Mouse (Mus musculus) megakaryocyte progenitor cell, adult 5-6 weeks (primary cell): ENCODE measurements around the gene Dnajc8. TPM values are rescaled to one million over a fixed set of nuclear protein-coding genes. Genes with fewer than 3 reads are reported as not detected.

Experiments used
- ATAC-seq: replicated peaks from 2 replicates; pipeline ENCODE4 v1.8.0; 2016; ENCODE audit warnings: mild to moderate bottlenecking, moderate TSS enrichment, inconsistent platforms; ENCODE audit not compliant: poor library complexity
- total RNA-seq, 2 experiments: library from RNA; stranded (forward) in 1 of 2; stranded (reverse) in 1 of 2; fragments of 157-497, 149-512 nt in 1 of 2; fragments of 200-1000 nt in 1 of 2; gene quantifications; 2 replicates each; pipeline versions ENCODE4 v1.2.3 to v1.2.4; 2015 to 2017

Dnajc8 gene
- total RNA-seq, 2 experiments from 2014 or later, result 147 to 416 TPM

DNA sequence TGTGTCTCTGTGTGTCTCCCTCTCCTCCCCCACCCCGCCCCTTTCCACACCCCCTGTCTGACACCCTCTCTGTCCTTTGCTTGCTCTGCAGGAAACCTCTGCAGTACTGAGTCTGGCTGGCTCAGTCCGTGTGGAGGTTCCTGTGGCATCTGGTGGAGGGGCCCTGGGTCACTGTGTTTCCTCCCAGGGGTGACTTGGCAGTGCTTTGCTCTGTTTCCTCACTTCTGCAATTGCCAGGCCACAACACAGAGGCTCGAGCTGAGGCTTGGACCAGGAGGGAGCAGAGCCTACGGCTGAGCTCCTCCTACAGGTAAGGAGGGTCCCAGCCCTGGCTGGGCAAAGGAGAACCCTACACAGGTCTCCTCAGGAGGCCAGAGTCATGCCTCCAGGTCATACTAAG lies 28.6 kb downstream of the Dnajc8 start, which contains the start of gene Ptafr:
Ptafr (plus strand) TSS at position 103 of the 400 bp plus-strand sequence.
- ATAC-seq, result peak; percentile 98

DNA sequence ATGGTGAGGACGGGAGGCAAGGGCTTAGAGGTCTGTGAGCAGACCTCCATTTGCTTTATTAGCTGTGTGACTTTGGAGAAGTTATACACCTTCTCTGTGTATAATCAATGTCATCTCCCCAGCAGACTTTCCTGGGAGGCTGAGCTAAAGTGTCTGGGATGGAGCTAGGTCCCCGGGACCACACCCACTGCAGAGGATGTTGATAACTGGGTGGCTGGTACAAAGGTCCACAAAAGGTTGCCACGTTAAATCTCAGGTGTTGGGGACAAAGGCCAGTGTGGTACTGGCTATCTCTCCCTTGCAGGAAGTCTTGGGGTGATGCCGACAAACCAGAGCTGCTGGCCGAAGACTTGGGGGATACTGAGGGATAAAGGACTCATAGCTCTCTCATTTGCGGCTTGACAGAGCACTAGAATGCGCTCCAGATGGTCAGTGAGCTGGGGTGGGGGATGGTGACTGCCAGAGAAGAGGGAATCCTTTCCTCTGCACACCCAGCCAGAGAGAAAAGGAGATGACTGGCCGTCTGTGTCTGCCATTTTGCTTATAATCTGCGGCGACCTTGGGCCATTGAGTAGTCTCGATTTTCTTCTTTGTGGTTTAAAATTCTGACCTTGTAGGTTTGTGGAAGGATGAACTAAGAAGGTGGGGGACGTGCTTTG lies 29.9 kb downstream of the Dnajc8 start:
- ATAC-seq, result no peak

DNA sequence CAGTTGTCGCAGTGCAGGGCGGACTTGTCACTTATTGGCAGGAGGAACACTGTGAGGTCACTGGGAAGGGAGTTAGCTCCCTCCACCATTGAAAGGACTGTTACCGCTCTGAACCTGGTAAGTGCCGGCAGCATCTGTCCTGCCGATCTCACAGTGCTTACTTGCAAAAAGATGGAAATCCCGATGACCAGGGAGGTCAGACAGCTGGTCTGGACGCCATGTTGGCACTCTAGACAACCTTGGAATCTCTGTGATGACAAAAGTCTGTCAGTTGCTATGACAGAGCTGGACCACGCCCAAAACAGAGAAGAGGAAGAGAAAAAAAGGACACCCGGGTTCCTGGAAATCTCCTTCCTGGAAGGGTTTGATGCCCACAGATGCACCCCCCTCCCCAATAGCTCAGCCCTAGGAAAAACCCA lies 32.0 kb downstream of the Dnajc8 start:
- ATAC-seq, result no peak

DNA sequence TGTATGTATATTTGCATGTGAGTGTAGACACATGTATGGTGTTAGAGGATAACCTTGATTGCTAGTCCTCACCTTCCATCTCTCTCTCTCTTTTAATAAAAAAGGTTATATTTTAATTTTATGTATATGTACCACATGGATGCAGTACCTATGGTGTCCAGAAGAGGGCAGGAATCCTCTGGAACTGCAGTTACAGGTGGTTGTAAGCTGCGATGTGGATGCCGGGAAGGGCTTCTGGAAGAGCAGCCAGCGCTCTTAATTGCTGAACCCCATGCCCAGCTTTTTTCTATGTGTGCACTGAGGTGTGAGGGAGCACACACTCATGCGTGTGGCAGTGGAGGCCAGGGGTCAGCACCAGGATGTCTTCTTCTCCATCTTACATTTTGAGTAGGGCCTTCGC lies 33.8 kb downstream of the Dnajc8 start:
- no peak for ATAC-seq

DNA sequence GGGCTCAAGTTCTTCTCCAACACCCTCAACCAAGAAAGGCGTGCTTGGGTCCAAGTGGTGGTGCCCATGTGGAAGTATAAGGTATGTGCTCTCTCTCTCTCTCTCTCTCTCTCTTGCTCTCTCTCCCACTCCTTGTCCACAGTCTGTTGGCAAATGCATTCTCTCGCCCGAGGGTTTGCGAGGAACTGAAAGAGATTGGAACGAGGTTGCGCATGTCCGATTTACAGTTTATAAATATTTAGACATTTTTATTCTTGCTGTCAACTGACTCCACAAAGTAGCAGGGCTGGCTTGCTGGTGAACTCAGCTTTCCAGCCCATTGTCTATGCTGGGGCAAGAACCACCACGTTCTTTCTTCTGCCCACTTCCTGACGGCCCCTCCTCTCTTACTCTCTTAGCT lies 35.8 kb downstream of the Dnajc8 start:
- ATAC-seq, result no peak

DNA sequence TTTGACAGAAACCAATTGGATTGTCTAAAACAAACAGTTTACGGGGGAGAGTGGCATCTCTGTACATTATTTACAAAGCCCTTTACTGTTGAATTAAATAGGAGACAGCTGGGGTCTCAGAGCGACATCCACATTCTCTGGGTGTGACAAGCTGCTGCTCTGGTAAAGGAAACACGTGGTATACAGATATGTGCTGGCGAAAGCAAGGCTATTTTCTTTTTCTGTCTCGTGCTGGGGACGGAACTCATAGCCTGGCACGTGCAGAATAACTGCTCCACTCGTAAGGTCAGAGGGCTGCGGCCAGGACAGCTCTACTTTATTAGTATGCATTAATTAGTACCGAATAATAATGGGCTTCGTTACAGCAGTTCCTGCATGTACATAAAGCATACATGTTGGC lies 38.0 kb downstream of the Dnajc8 start:
- ATAC-seq, result peak; percentile 64

DNA sequence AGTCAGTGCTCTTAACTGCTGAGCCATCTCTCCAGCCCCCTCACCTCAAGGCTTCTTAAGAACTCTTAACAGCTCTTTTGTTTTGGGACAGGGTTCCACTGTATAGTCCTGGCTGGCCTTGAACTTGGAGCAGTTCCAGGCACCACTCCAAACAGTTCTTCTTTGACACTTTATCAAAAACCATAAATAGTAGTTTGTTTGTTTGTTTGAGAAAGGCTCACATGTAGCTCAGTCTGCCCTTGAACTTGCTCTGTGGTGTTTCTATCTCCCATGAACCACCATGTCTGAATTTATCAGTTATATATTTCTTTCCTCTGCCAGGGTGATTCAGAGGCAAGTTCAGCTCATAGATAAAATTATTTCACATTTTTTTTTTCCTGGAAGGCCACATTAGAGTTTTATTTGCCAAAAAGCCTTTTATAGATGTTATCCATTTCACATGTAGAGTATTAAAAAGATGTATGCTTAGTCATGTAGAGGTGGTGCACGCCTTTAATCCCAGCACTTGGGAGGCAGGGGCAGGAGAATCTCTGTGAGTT lies 39.5 kb downstream of the Dnajc8 start:
- peak; percentile 39; the same call in 1 of the 2 replicates for ATAC-seq

DNA sequence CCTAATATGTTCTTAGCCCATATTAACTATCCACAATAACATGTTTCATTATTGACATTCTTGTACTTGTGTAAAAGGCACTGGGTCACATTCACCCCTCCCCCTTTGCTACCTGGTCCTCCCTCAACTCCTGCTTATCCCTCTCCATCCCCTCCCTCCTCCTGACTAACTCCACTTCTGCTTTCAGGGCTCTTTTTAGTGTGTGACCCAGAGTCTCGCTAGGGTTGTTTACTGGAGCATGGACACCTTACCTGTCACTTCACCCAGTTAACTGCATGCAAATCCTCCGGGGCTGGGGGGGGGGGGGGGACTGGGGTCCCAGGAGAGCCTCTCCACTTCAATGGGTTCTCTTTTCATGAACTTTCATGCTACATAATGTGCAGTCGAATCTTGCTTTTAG lies 48.4 kb downstream of the Dnajc8 start:
- ATAC-seq, result no peak

DNA sequence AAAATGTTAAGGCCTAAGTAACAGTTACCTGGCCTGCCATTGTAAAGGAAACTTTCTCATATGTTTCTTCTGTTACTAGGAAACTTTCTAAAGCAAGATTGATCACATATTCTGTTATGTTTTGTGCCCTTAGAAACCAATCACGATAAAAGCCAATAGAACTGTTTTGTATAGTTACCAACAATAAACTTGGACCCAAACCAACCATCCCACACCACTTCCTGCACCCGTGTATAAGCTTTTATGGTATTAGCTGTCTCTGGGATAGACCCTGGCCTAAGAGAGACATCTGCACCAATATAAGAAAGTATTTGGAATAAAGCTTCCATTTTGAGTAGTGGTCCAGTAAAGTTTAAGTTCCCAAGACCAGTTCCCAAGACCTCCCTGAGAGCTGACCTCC lies 49.6 kb downstream of the Dnajc8 start:
- no peak for ATAC-seq

DNA sequence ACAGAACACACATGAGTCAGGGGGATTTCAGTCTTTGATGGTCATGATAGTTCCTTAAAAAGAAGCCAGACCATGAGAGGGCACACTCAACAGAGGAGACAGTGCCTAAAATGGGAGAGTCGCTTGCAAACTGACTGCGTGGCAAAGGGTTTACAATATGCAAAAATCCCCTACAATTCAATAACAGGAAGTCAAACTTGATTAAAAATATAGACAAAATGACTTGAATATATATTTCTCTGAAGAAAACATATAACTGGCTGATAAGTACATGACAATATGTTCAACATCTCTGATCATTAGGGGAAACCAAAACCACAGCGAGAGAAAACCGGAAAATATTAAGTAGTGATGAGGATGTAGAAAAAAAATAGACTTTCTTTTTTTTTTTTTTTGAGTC lies 50.9 kb downstream of the Dnajc8 start:
- no peak for ATAC-seq

DNA sequence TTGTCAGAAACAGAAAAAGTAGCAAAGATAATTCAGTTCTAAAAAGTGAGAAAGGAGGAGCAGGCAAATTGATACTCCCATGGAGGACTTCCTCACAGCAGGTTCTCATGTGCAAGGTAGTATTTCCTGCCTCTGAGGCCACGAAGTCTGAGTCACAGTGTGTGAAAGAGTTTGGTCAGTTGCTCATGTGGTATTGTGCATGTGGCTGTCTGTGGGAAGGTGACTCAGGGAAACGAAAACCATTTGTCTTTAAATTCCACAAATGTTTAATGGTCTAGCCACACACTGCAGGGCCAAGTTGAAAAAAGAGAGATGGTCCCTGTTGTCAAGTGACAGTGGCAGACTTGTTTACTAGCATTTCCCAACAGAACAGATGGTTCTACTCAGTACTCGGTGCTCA lies 53.2 kb downstream of the Dnajc8 start:
- ATAC-seq, result peak; percentile 72

DNA sequence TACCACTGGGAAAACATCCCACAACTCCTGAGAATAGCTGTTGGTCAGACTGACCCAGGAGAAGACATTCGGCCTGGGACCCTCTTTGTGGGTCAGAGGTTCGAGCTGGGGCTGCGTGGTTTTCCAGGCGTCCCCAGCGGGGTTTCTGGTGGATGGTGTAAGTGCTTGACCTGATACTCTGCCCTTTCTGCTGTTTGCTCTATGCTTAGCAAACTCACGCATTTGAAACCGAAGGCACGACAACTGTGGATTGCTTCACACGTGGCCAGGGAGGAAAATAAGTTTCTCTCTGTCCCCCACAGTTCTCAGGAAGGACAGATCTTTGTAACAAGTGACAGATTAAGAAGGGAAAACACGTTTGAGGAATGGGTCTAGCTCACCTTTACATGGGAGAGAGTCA lies 55.3 kb downstream of the Dnajc8 start:
- ATAC-seq, result no peak

DNA sequence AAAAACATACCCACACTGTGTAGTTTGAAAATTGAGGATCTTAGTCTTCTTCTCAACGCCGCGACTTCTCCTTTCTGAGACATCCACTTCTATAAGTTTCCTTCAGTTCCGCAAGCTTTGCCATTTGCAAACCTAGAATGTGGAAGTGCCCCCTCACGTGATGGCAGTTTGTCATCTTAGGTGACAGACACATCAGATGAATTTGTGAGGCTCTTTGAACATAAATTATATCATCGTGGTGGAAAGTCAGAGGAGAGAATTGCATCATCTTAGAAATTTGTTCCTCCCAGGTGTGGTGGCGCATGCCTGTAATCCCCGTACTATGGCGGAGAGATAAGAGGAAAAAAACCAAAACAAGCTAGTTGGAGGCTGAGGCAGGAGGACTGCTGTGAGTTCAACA lies 57.6 kb downstream of the Dnajc8 start:
- ATAC-seq, result peak; percentile 77

DNA sequence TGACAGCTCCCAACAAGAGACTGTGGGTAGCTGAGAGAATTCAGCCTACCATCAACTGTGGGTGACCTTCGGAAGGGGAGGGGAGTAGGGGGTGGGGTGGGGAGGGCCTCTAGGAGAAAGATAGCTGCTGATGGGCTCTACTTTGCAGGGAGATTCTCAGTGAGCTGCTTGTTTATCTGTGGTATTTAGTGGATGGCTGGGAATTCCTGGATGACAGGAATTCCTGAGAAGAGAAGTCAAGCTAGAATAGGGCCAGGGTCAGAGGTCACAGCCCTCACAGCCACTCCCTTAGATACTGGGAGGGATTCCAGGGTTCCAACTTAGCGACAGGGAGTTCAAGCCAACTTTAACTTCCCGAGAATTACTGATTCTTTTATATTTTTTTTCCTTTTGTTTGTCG lies 58.8 kb downstream of the Dnajc8 start:
- ATAC-seq, result no peak

DNA sequence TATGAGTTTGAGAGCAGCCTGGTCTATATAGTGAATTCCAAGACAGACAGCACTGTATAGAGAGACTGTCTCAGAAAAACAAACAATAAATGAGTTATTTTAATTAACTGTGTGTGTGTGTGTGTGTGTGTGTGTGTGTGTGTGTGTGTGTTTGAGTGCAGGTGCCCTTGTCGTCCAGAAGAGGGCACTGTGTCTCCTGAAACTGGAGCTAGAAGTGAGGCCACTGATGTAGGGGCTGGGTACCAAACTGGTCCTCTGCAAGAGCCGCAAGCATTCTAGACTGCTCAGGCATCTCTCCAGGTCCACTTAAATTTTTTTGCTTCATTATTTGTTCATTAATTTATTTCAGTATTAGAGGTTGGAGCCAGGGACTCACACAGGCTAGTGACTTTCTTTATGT lies 63.5 kb downstream of the Dnajc8 start:
- no peak for ATAC-seq

DNA sequence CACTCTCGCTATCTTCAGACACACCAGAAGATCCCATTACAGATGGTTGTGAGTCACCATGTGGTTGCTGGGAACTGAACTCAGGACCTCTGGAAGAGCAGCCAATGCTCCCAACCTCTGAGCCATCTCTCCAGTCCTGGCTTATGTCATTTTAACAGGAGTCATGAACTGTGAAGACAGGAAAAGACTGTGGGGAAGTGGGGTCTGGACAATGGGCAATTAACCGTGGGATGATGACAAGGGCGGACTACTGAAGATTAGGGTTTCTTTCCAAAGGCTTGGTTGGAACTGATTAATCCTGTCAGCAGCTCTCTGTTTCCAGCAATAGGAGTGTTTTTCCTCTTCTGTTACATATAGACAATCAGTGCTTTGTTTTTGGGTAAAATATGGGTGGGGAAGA lies 64.4 kb downstream of the Dnajc8 start:
- ATAC-seq, result no peak

DNA sequence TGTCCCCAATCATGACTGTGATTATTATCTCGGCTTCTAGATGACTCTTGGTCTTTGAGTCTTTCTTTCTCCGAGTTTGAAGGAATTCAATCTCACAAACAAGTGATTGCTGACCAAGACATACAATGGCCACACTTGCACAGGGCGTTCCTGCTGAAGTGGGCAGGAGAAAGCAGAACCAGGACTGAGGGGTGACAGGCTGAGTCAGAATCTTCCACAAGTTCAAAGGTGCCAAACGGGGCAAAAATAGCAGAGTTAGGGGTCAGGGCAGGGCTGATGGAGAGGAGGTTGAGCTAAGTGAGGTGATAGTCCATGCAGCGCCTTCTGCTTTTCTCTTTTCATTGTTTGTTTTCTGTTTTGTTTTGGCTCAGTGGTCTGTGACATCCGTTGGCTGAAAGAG lies 65.1 kb downstream of the Dnajc8 start:
- no peak for ATAC-seq

DNA sequence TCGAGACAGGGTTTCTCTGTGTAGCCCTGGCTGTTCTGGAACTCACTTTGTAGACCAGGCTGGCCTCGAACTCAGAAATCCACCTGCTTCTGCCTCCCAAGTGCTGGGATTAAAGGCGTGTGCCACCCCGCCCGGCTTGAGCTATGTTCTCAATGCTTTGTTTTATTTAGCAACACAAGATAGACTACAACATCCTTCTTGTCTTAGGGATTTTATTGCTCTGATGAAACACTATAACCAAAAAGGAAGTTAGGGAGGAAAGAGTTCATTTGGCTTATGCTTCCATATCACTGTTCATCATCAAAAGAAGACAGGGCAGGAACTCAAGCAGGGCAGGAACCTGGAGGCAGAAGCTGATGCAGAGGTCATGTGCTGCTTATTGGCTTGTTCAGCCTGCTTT lies 65.9 kb downstream of the Dnajc8 start:
- ATAC-seq, result peak; percentile 42; the same call in 1 of the 2 replicates

Other genes starting within 250 kb of the Dnajc8 start
- not detected in 2 replicates for gene Rab42, start 232.2 kb upstream of the Dnajc8 start, total RNA-seq (2015)
- 1.0 and 1.3 TPM in 2 replicates for gene Rab42, start 232.2 kb upstream of the Dnajc8 start, total RNA-seq (2017)
- 32.2 and 45.6 TPM in 2 replicates for gene Trnau1ap, start 206.0 kb upstream of the Dnajc8 start, total RNA-seq (2015)
- 34.4 and 43.4 TPM in 2 replicates for gene Trnau1ap, start 206.0 kb upstream of the Dnajc8 start, total RNA-seq (2017)
- 24.2 and 26.8 TPM in 2 replicates for gene Rcc1, start 181.9 kb upstream of the Dnajc8 start, total RNA-seq (2015)
- gene Rcc1, start 181.9 kb upstream of the Dnajc8 start, total RNA-seq (2017), result 44.1 and 46.9 TPM in 2 replicates
- 28.4 and 34.7 TPM in 2 replicates for gene Phactr4, start 113.1 kb upstream of the Dnajc8 start, total RNA-seq (2015)
- gene Phactr4, start 113.1 kb upstream of the Dnajc8 start, total RNA-seq (2017), result 8.9 and 10.1 TPM in 2 replicates
- 11.1 and 18.4 TPM in 2 replicates for gene Med18, start 71.6 kb upstream of the Dnajc8 start, total RNA-seq (2015)
- 10.9 and 16.9 TPM in 2 replicates for gene Med18, start 71.6 kb upstream of the Dnajc8 start, total RNA-seq (2017)
- gene Sesn2, start 25.0 kb upstream of the Dnajc8 start, total RNA-seq (2015), result 2.4 and 3.4 TPM in 2 replicates
- 2.6 and 3.0 TPM in 2 replicates for gene Sesn2, start 25.0 kb upstream of the Dnajc8 start, total RNA-seq (2017)
- 678 and 715 TPM in 2 replicates for gene Atpif1, start 1.9 kb upstream of the Dnajc8 start, total RNA-seq (2015)
- gene Atpif1, start 1.9 kb upstream of the Dnajc8 start, total RNA-seq (2017), result 1,407 and 1,519 TPM in 2 replicates
- gene Ptafr, start 28.5 kb downstream of the Dnajc8 start, total RNA-seq (2015), result 1.1 and 1.3 TPM in 2 replicates
- gene Ptafr, start 28.5 kb downstream of the Dnajc8 start, total RNA-seq (2017), result 2.5 and 2.9 TPM in 2 replicates
- gene Eya3, start 103.4 kb downstream of the Dnajc8 start, total RNA-seq (2015), result 55.0 and 58.2 TPM in 2 replicates
- 26.7 and 28.7 TPM in 2 replicates for gene Eya3, start 103.4 kb downstream of the Dnajc8 start, total RNA-seq (2017)
- gene Xkr8, start 197.0 kb downstream of the Dnajc8 start, total RNA-seq (2015), result 2.6 and 3.9 TPM in 2 replicates
- 3.4 and 4.8 TPM in 2 replicates for gene Xkr8, start 197.0 kb downstream of the Dnajc8 start, total RNA-seq (2017)
- gene Smpdl3b, start 221.7 kb downstream of the Dnajc8 start, total RNA-seq (2015), result 0.07 TPM in 1 of 2 replicates, not detected in the other
- gene Smpdl3b, start 221.7 kb downstream of the Dnajc8 start, total RNA-seq (2017), result 0.33 TPM in 1 of 2 replicates, not detected in the other
- gene Rpa2, start 232.8 kb downstream of the Dnajc8 start, total RNA-seq (2015), result 62.3 and 65.5 TPM in 2 replicates
- 56.2 and 68.4 TPM in 2 replicates for gene Rpa2, start 232.8 kb downstream of the Dnajc8 start, total RNA-seq (2017)